Mouse (Mus musculus) monocyte, adult 2 months (primary cell): Measurements from ENCODE around the gene Mgll.

Source experiments
- DNase-seq, 2 experiments: peaks; one replicate each; pipeline ENCODE4 v3.0.0; 2022; ENCODE audit warnings: low spot score in 2 of 2, low read depth in 1 of 2

The Mgll gene

GRCm38 (mm10) chr6:88843781-88844725 is 119.8 kb downstream of the Mgll start:
- no peak for DNase-seq

- no peak for DNase-seq
Observed at GRCm38 (mm10) chr6:88844901-88845565, 120.8 kb downstream of the Mgll start.

- DNase-seq: no peak
Observed at GRCm38 (mm10) chr6:88847571-88847970, 123.4 kb downstream of the Mgll start.

GRCm38 (mm10) chr6:88849270-88849669 is 125.1 kb downstream of the Mgll start:
- DNase-seq: no peak

- DNase-seq: no peak
Observed at GRCm38 (mm10) chr6:88850034-88850433, 125.8 kb downstream of the Mgll start.

GRCm38 (mm10) chr6:88854509-88854908 is 130.3 kb downstream of the Mgll start:
- no peak for DNase-seq

- no peak for DNase-seq
Observed at GRCm38 (mm10) chr6:88855636-88856035, 131.4 kb downstream of the Mgll start.

GRCm38 (mm10) chr6:88857249-88857648 is 133.0 kb downstream of the Mgll start:
- DNase-seq: no peak

- no peak for DNase-seq
Observed at GRCm38 (mm10) chr6:88857830-88858229, 133.6 kb downstream of the Mgll start.

GRCm38 (mm10) chr6:88858341-88858740 is 134.1 kb downstream of the Mgll start:
- DNase-seq: no peak

- peak; percentile 22 to 50 for DNase-seq
Observed at GRCm38 (mm10) chr6:88860914-88861313, 136.7 kb downstream of the Mgll start.

GRCm38 (mm10) chr6:88865704-88866103 is 141.5 kb downstream of the Mgll start:
- DNase-seq: no peak

- DNase-seq: no peak
Observed at GRCm38 (mm10) chr6:88869459-88869858, 145.2 kb downstream of the Mgll start.

GRCm38 (mm10) chr6:88870594-88870993 is 146.4 kb downstream of the Mgll start:
- no peak for DNase-seq

GRCm38 (mm10) chr6:88871546-88871945 is 147.3 kb downstream of the Mgll start:
- DNase-seq: no peak

- no peak for DNase-seq
Observed at GRCm38 (mm10) chr6:88872811-88873210, 148.6 kb downstream of the Mgll start.

GRCm38 (mm10) chr6:88873965-88874867 is 150.0 kb downstream of the Mgll start:
- DNase-seq: no peak

GRCm38 (mm10) chr6:88874868-88875508 is 150.8 kb downstream of the Mgll start, which contains the start of gene Podxl2:
Podxl2 (minus strand) TSS chr6:88875044.
- DNase-seq: no peak
